Mouse (Mus musculus) common myeloid progenitor, adult 5-6 weeks (primary cell): ENCODE results near the gene 4930447C04Rik. TPM values are rescaled to one million over a fixed set of nuclear protein-coding genes. Genes with fewer than 3 reads are reported as not detected.

Experiments used
- ATAC-seq: replicated peaks from 2 replicates; pipeline ENCODE4 v1.8.0; 2016; ENCODE audit warnings: low read depth, mild to moderate bottlenecking, moderate TSS enrichment, inconsistent platforms; ENCODE audit not compliant: poor library complexity, severe bottlenecking
- total RNA-seq: library from RNA; stranded (forward); fragments of 200-1000, 187-1606 nt; gene quantifications from 2 replicates; pipeline ENCODE4 v1.2.3, GENCODE M21; 2017

Gene 4930447C04Rik
- total RNA-seq: 8.9 and 12.4 TPM in 2 replicates

- no peak for ATAC-seq
These were observed at the start of gene 4930447C04Rik for GRCm38 (mm10) chr12:72940071-72940821. TSS of gene 4930447C04Rik (minus strand) at chr12:72940774.

- ATAC-seq: no peak
These were observed 42.7 kb upstream of the 4930447C04Rik start for GRCm38 (mm10) chr12:72983071-72983857.

GRCm38 (mm10) chr12:72982616-72983015 lies 42.0 kb upstream of the 4930447C04Rik start:
- ATAC-seq: no peak

- ATAC-seq: 0 out of 2 replicates have a peak, but pooled peaks have one; percentile 15
These were observed 38.7 kb upstream of the 4930447C04Rik start for GRCm38 (mm10) chr12:72979236-72979635.

GRCm38 (mm10) chr12:72977851-72978250 lies 37.3 kb upstream of the 4930447C04Rik start:
- ATAC-seq: no peak

GRCm38 (mm10) chr12:72976718-72977117 lies 36.1 kb upstream of the 4930447C04Rik start:
- peak; percentile 98 for ATAC-seq

- ATAC-seq: no peak
These were observed 35.6 kb upstream of the 4930447C04Rik start for GRCm38 (mm10) chr12:72976172-72976571.

GRCm38 (mm10) chr12:72973161-72973560 lies 32.6 kb upstream of the 4930447C04Rik start:
- peak; percentile 75 for ATAC-seq

GRCm38 (mm10) chr12:72970620-72971019 lies 30.0 kb upstream of the 4930447C04Rik start:
- 0 out of 2 replicates have a peak, but pooled peaks have one; percentile 36 for ATAC-seq

- ATAC-seq: no peak
These were observed 27.0 kb upstream of the 4930447C04Rik start for GRCm38 (mm10) chr12:72967541-72967940.

GRCm38 (mm10) chr12:72962761-72963160 lies 22.2 kb upstream of the 4930447C04Rik start:
- no peak for ATAC-seq

- no peak for ATAC-seq
These were observed 17.9 kb upstream of the 4930447C04Rik start for GRCm38 (mm10) chr12:72958446-72958845.

- ATAC-seq: no peak
These were observed 17.4 kb upstream of the 4930447C04Rik start for GRCm38 (mm10) chr12:72957829-72958424.

- no peak for ATAC-seq
These were observed 14.3 kb upstream of the 4930447C04Rik start for GRCm38 (mm10) chr12:72954906-72955305.

GRCm38 (mm10) chr12:72953858-72954257 lies 13.3 kb upstream of the 4930447C04Rik start:
- no peak for ATAC-seq

- ATAC-seq: no peak
These were observed 12.5 kb upstream of the 4930447C04Rik start for GRCm38 (mm10) chr12:72953089-72953488.

GRCm38 (mm10) chr12:72947335-72947734 lies 6.8 kb upstream of the 4930447C04Rik start:
- ATAC-seq: no peak

- ATAC-seq: no peak
These were observed 6.2 kb upstream of the 4930447C04Rik start for GRCm38 (mm10) chr12:72946805-72947204.

- no peak for ATAC-seq
These were observed 5.5 kb upstream of the 4930447C04Rik start for GRCm38 (mm10) chr12:72946064-72946395.

- ATAC-seq: peak; percentile 25; the same call in 1 of the 2 replicates
These were observed 4.9 kb upstream of the 4930447C04Rik start for GRCm38 (mm10) chr12:72945301-72946063.
